Mouse (Mus musculus): ENCODE data around the gene Flrt2. TPM values are rescaled to one million over a fixed set of nuclear protein-coding genes. Genes with fewer than 3 reads are reported as not detected.

The Flrt2 gene
- total and polyA plus RNA-seq, 3 experiments: not detected

DNA sequence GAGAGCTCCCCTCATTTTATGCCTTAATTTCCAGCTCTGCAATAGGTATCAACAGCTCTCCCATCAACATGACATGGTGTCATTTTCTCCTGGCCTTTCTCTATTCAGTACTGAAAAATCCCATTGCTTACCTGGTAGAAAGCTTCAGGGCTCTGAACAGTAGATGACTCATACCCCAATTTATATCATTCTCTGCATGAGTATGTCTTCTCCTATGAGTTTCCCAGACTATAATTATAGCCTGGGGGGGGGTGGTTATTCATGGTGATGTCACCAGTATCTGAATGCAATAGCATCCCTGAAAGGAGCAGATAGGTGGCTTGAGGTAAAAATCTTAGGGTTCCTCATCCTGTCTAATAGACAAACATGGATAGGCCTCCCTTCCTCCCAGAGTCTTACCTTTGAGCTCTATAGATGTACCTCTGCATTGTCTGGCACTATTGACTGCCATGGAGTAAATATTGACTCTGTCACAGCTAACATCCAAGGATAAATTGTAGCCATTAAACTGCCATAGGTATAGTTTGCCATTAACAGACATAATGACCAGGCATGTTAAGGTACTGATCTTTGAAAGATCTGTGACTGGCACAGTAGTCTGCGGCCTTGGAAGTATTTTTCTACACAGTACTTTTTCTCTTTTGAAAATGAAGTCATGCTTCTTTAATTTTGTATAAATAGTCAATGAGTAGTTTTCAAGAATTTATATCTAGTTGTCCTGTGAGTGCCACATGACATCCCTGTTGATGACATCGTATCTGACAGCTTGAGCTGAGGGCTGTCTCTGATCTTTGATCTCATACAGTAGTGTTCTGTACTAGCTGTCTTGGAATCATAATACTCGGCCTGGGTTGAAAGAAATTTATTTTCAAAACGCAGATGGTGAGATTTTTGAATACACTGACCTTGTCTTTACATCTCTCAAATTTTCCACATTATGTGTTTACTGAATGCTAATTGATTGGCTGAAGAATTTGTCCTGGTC, 39.6 kb upstream of the Flrt2 start:
- no peak overlapping the region for H3K9ac ChIP-seq (ENCODE audit: insufficient read depth, low read depth)
- TF ChIP-seq MAFK (IDR thresholded peaks at IDR 0.05; ENCODE audit: insufficient replicate concordance, low read length) (no peak), ELF1 (IDR thresholded peaks at IDR 0.05; ENCODE audit: low read depth, low read length) (no peak), CHD2 (IDR thresholded peaks at IDR 0.05; ENCODE audit: low read length) (no peak), ETS1 (conservative IDR thresholded peaks at IDR 0.05; ENCODE audit: low read depth, low read length) (no peak), NELFE (IDR thresholded peaks at IDR 0.05; ENCODE audit: low read depth, low read length) (no peak), ZC3H11A (IDR thresholded peaks at IDR 0.05; ENCODE audit: low read depth, low read length) (no peak), IRF4 (IDR thresholded peaks at IDR 0.05; ENCODE audit: low read depth, low read length) (no peak)
- no peak overlapping the region for H3K4me3 ChIP-seq (replicated peaks in 1 of 3; ENCODE audit: low read depth in 2 of 3, low read length in 2 of 3, poor library complexity in 1 of 3)
- H3K36me3 ChIP-seq (replicated peaks in 1 of 2; ENCODE audit: control insufficient read depth in 1 of 2, insufficient read depth in 1 of 2, low read length in 1 of 2): no peaks in the 10 kb centered on the region
- H3K4me2 ChIP-seq (ENCODE audit: insufficient read depth, low read depth, poor library complexity, severe bottlenecking): no peak overlapping the region
- H3K27me3 ChIP-seq (replicated peaks): no peaks in the 10 kb centered on the region
- no peaks in the 10 kb centered on the region for H3K79me2 ChIP-seq (replicated peaks; ENCODE audit: control insufficient read depth, extremely low read depth, insufficient read depth, poor library complexity, severe bottlenecking)
- in situ Hi-C loops (cut with MboI; ENCODE audit: low pct_ligation_motif_present, low pct_unique_long_range_greater_than_20kb, low sequenced_read_pairs) (no loop called here), dilution Hi-C loops (cut with MboI; ENCODE audit: extremely low pct_ligation_motif_present, extremely low pct_unique_long_range_greater_than_20kb, low sequenced_read_pairs) (no loop called here)
- H3K4me1 ChIP-seq (ENCODE audit: control insufficient read depth in 1 of 2, insufficient read depth in 2 of 2): no peaks in the 10 kb centered on the region
- no peak for DNase-seq (ENCODE audit: extremely low read depth)
- H3K27ac ChIP-seq (ENCODE audit: insufficient read depth, low read depth): no peak overlapping the region
- peaks cover 23% of the 10 kb centered on the region for H3K9me3 ChIP-seq (replicated peaks; ENCODE audit: low read length)

- H3K4me3 ChIP-seq (replicated peaks in 1 of 3; ENCODE audit: low read depth in 2 of 3, low read length in 2 of 3, poor library complexity in 1 of 3): no peak overlapping the region
- peaks cover 31% of the 10 kb centered on the region for H3K9me3 ChIP-seq (replicated peaks; ENCODE audit: low read length)
- H3K36me3 ChIP-seq (replicated peaks in 1 of 2; ENCODE audit: control insufficient read depth in 1 of 2, insufficient read depth in 1 of 2, low read length in 1 of 2): no peaks in the 10 kb centered on the region
- DNase-seq (ENCODE audit: extremely low read depth): no peak
- H3K4me2 ChIP-seq (ENCODE audit: insufficient read depth, low read depth, poor library complexity, severe bottlenecking): no peak overlapping the region
- H3K79me2 ChIP-seq (replicated peaks; ENCODE audit: control insufficient read depth, extremely low read depth, insufficient read depth, poor library complexity, severe bottlenecking): no peaks in the 10 kb centered on the region
- H3K9ac ChIP-seq (ENCODE audit: insufficient read depth, low read depth): no peak overlapping the region
- H3K27me3 ChIP-seq (replicated peaks): no peaks in the 10 kb centered on the region
- in situ Hi-C loops (cut with MboI; ENCODE audit: low pct_ligation_motif_present, low pct_unique_long_range_greater_than_20kb, low sequenced_read_pairs) (no loop called here), dilution Hi-C loops (cut with MboI; ENCODE audit: extremely low pct_ligation_motif_present, extremely low pct_unique_long_range_greater_than_20kb, low sequenced_read_pairs) (no loop called here)
- no peaks in the 10 kb centered on the region for H3K4me1 ChIP-seq (ENCODE audit: control insufficient read depth in 1 of 2, insufficient read depth in 2 of 2)
- H3K27ac ChIP-seq (ENCODE audit: insufficient read depth, low read depth): no peak overlapping the region
- TF ChIP-seq RCOR1 (conservative IDR thresholded peaks at IDR 0.05; ENCODE audit: low read depth, low read length) (no peak), MAX (IDR thresholded peaks at IDR 0.05; ENCODE audit: low read length) (no peak), MAFK (IDR thresholded peaks at IDR 0.05; ENCODE audit: insufficient replicate concordance, low read length) (no peak), RAD21 (IDR thresholded peaks at IDR 0.05; ENCODE audit: low read depth, low read length) (no peak), POLR2AphosphoS2 (IDR thresholded peaks at IDR 0.05; ENCODE audit: low read depth, low read length) (no peak), E2F4 (IDR thresholded peaks at IDR 0.05; ENCODE audit: insufficient replicate concordance, low read depth, low read length) (no peak), SMC3 (IDR thresholded peaks at IDR 0.05; ENCODE audit: low read depth, low read length) (no peak), MAZ (IDR thresholded peaks at IDR 0.05; ENCODE audit: low read depth, low read length) (no peak), MXI1 (IDR thresholded peaks at IDR 0.05; ENCODE audit: low read depth, low read length) (no peak), MEF2A (IDR thresholded peaks at IDR 0.05; ENCODE audit: borderline replicate concordance, low read depth, low read length) (no peak), CHD2 (IDR thresholded peaks at IDR 0.05; ENCODE audit: low read length) (no peak), CHD1 (IDR thresholded peaks at IDR 0.05; ENCODE audit: low read depth, low read length) (no peak), IRF4 (IDR thresholded peaks at IDR 0.05; ENCODE audit: low read depth, low read length) (no peak), ZKSCAN1 (IDR thresholded peaks at IDR 0.05; ENCODE audit: borderline replicate concordance, low read depth, low read length) (no peak), PAX5 (IDR thresholded peaks at IDR 0.05; ENCODE audit: low read length) (no peak), KAT2A (IDR thresholded peaks at IDR 0.05; ENCODE audit: insufficient replicate concordance, low read length) (no peak)
Measured at GRCm38 (mm10) chr12:95656594-95656993, 35.4 kb upstream of the Flrt2 start.
